ENCODE assay signal across 11 mouse cellular contexts in genomic region chr16:91789728-91790127, GRCm38 (mm10).
DNase-seq lines count a peak whose midpoint lies in the region; ATAC-seq lines count a peak whose summit lies in the region.
"Had no signal": no experiment of that assay in that cellular context is flagged by ENCODE, and none has a peak within 500 bp of the region (broad histone marks: within the 10 kb centered on the region; RNA-seq: fewer than 3 reads in every experiment).

No protein-coding gene starts in this region.

- H3K4me3 ChIP-seq in hindbrain, embryonic 10.5 days, result no peak overlapping the region
- no peak overlapping the region for H3K4me3 ChIP-seq in hindbrain, embryonic 16.5 days (ENCODE audit: low read length)
- no peak overlapping the region for H3K4me3 ChIP-seq in macrophage (ENCODE audit: inconsistent target)

- H3K9ac ChIP-seq in hindbrain, embryonic 16.5 days (ENCODE audit: low read depth, low read length), result no peak overlapping the region

- H3K36me3 ChIP-seq in hindbrain, embryonic 10.5 days, result peaks cover 73% of the 10 kb centered on the region
- H3K36me3 ChIP-seq in hindbrain, embryonic 16.5 days (ENCODE audit: control insufficient read depth, insufficient read depth, low read length), result no peaks in the 10 kb centered on the region
- H3K36me3 ChIP-seq in macrophage (ENCODE audit: inconsistent target), result peaks cover 30% of the 10 kb centered on the region; the same call in 1 of the 2 replicates

- no peak for ATAC-seq in hindbrain, embryonic 16.5 days
- ATAC-seq: Patski had no signal

- no peaks in the 10 kb centered on the region for H3K4me1 ChIP-seq in hindbrain, embryonic 10.5 days (replicated peaks)
- peaks cover 7% of the 10 kb centered on the region; the same call in 1 of the 2 replicates for H3K4me1 ChIP-seq in hindbrain, embryonic 16.5 days (ENCODE audit: control insufficient read depth, insufficient read depth, low read depth, low read length)

- DNase-seq in hindbrain, embryonic 10.5 days (ENCODE audit: low spot score), result no peak
- DNase-seq in CD4-positive helper T cell, adult 2 months (ENCODE audit: low read depth, low spot score), result peak; percentile 85
- DNase-seq in c-Kit-positive CD71-negative TER-119-negative erythroid progenitor cells, embryonic 14.5 days (ENCODE audit: low read depth), result peak; percentile 55
- DNase-seq in right cerebral cortex, postnatal 10 days (ENCODE audit: low spot score in 2 of 2), result no peak
- no peak for DNase-seq in cerebellum, postnatal 36 days
- DNase-seq in adrenal gland, postnatal 4 days (ENCODE audit: low spot score in 2 of 2), result no peak
- DNase-seq: cerebellum, adult 2 months; kidney, postnatal 10 days had no signal

- H3K4me2 ChIP-seq in hindbrain, embryonic 16.5 days (ENCODE audit: low read length), result no peak overlapping the region

- WGBS in hindbrain, embryonic 10.5 days, result 82% methylated on average over 6 of the region's 6 CpGs
- WGBS in hindbrain, embryonic 16.5 days, result 76% methylated on average over 6 of the region's 6 CpGs
- WGBS in macrophage (ENCODE audit: missing documents), result 5% methylated on average over 6 of the region's 6 CpGs

- peaks cover 68% of the 10 kb centered on the region for H3K79me2 ChIP-seq in macrophage (ENCODE audit: inconsistent target)

- H3K27ac ChIP-seq in hindbrain, embryonic 10.5 days, result peak overlapping the region; percentile 50; the same call in 1 of the 2 replicates
- H3K27ac ChIP-seq in hindbrain, embryonic 16.5 days (ENCODE audit: low read depth, low read length), result no peak overlapping the region
- peak overlapping the region; percentile 41 for H3K27ac ChIP-seq in macrophage

- H3K27me3 ChIP-seq in hindbrain, embryonic 10.5 days (ENCODE audit: insufficient read depth, poor library complexity, severe bottlenecking), result no peaks in the 10 kb centered on the region
- no peaks in the 10 kb centered on the region for H3K27me3 ChIP-seq in hindbrain, embryonic 16.5 days (replicated peaks; ENCODE audit: control insufficient read depth, insufficient read depth, low read length)
- H3K27me3 ChIP-seq: Patski had no signal

- no peaks in the 10 kb centered on the region for H3K9me3 ChIP-seq in hindbrain, embryonic 10.5 days
- no peaks in the 10 kb centered on the region for H3K9me3 ChIP-seq in hindbrain, embryonic 16.5 days (ENCODE audit: control insufficient read depth, low read length)

Comparison
In these comparisons a context has a peak if more than half of its experiments do, and no peak if none do; other contexts are left out.
1. DNase-seq: peak in CD4-positive helper T cell, adult 2 months (single experiment) and c-Kit-positive CD71-negative TER-119-negative erythroid progenitor cells, embryonic 14.5 days (single experiment); none in hindbrain, embryonic 10.5 days (single experiment), right cerebral cortex, postnatal 10 days (0 of 2), cerebellum, postnatal 36 days (0 of 2) and adrenal gland, postnatal 4 days (0 of 2).